Mouse (Mus musculus) ES-Bruce4 (cell line): Measurements from ENCODE around the gene Nrxn3.

Source experiments
- CTCF ChIP-seq: IDR thresholded peaks from one replicate; pipeline ENCODE4 v1.8.1; 2011; ENCODE audit warnings: low read depth, low read length
- POLR2A ChIP-seq: IDR thresholded peaks from one replicate; pipeline ENCODE4 v1.8.1; 2011; ENCODE audit warnings: low read length; ENCODE audit not compliant: insufficient read depth

- TF ChIP-seq CTCF (no peak), POLR2A (no peak)
Observed at GRCm38 (mm10) chr12:88726316-88726715, 3.6 kb downstream of the Nrxn3 start.
